Mouse (Mus musculus) liver, adult 10 weeks (tissue): ENCODE measurements around the gene Dnaic2. TPM values are rescaled to one million over a fixed set of nuclear protein-coding genes. Genes with fewer than 3 reads are reported as not detected.

Experiments
- polyA plus RNA-seq: library from polyadenylated mRNA; stranded (reverse); fragments of 350-450 nt; fragmentation: Illumina TruSeq; extraction: RNeasy Lipid Tissue Mini Kit (QIAGEN cat#74804); gene quantifications from one replicate; pipeline ENCODE4 v1.2.3, GENCODE M21; 2014; ENCODE audit warnings: low read depth, low replicate concordance

The Dnaic2 gene
- not detected for polyA plus RNA-seq

DNA sequence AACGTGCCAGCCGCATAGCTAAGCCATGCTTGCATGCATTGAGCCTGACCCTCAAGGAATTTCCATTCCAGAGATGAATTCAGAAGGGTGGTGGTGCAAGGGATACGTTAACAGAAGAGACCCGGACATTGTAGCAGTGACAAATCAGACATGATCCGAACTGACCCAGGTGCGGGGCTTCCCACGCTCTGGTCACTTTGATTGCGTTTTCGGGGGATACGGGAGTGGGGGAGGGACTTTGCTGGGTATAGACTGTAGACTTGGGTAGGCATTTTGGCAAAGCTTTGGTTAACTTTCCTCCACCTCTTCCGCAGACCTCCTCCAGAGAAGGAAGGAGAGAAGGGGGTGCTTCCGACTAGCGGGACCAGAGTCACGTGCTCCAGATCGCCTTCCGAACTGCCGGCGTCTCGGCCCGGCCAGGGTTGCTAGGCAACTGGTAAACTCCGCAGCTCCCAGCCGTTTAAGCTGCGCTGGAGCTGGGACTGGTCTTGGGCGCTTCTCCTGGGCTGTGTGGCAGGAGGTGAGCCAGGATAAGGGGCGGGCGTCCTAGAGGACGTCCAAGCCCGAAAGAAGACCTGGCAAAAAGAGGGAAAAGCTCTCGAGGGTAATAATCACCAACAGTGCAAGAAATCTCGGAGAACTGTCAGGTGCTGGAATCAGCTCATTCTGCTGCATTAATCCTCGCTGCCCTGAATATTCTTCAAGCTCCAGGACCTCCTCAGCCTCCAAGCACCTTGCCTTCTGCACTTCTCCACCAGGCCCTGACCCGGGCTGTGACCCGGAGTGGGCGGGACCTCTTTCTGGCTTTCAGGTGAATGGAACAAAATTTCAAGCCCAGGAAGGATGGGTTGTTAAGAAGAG, at the start of gene Dnaic2:
Gene Dnaic2 (plus strand): TSS at position 444 of the 861 bp plus-strand sequence.

DNA sequence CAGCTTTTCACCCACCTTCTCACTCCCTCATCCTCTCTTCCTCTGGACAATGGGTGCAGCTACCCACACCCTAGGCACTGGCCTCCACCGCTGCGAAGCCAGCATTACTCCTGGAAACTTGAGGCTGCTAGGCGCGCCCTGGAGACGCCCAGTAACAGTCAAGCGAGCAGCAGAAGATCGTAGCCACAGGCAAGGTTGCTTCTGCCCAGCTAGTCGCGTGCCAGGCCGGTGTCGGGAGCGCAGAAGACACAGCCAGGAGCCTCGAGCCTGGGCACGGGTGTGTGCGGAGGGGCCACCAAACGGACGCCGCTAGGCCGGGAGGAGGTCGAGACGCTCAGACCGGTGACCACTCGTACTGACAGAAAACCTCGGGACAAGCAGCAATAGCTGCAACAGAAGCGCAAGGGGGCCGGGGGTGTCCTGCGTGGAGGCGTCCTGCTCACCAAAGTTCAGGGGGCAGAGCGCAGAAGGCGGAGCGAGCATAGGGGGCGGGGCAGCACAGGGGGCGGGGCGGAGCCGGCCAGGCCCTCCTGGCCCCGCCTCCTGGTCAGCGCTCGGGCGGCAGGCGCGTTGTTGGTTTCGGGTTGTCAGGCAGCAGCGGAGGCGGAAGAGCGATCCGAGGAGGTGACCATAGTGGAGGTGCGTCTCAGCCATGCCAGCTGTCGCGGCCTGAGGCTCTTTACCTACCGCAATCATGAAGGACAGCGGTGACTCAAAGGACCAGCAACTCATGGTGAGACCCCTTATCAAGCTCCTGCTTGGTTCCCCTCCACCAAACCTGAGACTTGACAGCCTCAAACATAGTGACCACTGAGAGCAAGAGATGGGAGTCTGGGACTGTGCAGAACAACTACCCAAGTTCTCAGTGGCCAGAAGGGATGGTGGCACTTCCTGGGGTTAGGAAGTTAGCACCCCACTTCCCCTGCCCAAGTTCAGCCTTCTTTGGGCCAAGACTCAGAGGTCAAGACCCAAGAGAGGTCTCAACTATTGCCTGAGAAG, 37.9 kb downstream of the Dnaic2 start, which contains the start of gene Kif19a:
Gene Kif19a (plus strand): TSS at position 569 of the 999 bp plus-strand sequence.

DNA sequence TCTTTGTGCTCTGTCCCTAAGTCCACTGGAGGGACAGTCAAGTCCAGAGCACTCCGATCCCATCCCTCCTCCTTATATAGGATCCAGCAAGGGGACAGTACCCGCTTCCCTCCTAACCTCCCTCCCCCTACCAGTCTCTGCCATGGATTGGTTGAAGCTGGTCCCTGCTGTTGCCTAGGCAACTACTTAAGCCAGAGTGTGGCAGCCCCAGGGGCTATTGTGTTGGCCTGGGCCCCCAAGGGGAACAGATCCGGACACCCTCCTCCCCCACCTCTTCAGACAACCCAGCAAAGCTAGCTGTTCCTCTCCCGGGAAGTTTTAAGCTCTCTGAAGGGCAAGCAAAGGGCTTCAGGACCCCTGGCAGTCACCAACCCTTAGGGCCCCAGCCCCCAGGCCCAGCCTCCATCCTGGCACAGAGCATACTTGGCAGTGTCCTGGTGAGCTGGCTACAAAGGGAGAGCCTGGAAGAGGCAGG, 68.7 kb downstream of the Dnaic2 start, which contains the start of gene Btbd17:
Gene Btbd17 (minus strand): TSS at position 98 of the 475 bp plus-strand sequence.

DNA sequence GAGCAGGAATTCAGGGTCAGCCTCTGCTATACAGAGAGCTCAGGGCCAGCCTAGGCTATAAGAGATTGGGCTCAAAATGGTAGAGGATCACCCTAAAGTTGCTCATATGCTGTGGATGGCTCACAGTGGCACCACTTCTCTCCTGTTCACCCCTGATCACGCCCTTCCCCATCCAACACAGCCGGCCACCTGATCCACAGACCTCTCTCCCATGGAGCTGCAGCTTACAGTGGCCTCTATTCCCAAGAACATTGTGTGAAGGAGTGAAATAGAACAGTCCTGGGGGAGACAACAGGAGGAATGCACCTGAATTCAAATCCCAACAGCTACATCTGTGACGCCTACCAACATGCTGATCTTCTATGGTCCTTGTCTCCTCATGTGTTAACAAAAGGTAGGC, 71.4 kb downstream of the Dnaic2 start, which contains the start of gene Gpr142:
Gene Gpr142 (plus strand): TSS at position 301 of the 400 bp plus-strand sequence.

Other genes with a start within 250 kb of the Dnaic2 start
- gene Rpl38, start 58.9 kb upstream of the Dnaic2 start, polyA plus RNA-seq = 109 TPM
- 4.9 TPM for gene Ttyh2, start 52.0 kb upstream of the Dnaic2 start, polyA plus RNA-seq
- not detected for gene Kif19a, start 38.0 kb downstream of the Dnaic2 start, polyA plus RNA-seq
- gene Btbd17, start 68.5 kb downstream of the Dnaic2 start, polyA plus RNA-seq = not detected
- not detected for gene Gpr142, start 71.5 kb downstream of the Dnaic2 start, polyA plus RNA-seq
- 10.1 TPM for gene Gprc5c, start 123.7 kb downstream of the Dnaic2 start, polyA plus RNA-seq
- gene Cd300a, start 162.6 kb downstream of the Dnaic2 start, polyA plus RNA-seq = 1.8 TPM
- 0.42 TPM for gene Cd300lb, start 207.0 kb downstream of the Dnaic2 start, polyA plus RNA-seq
- gene Cd300c, start 241.7 kb downstream of the Dnaic2 start, polyA plus RNA-seq = not detected